Mouse (Mus musculus): ENCODE measurements around the gene Fbxl17. TPM values are rescaled to one million over a fixed set of nuclear protein-coding genes. Genes with fewer than 3 reads are reported as not detected.

Gene Fbxl17
- total and polyA plus RNA-seq, 3 experiments = 19.2 to 28.6 (median 26.4) TPM

DNA sequence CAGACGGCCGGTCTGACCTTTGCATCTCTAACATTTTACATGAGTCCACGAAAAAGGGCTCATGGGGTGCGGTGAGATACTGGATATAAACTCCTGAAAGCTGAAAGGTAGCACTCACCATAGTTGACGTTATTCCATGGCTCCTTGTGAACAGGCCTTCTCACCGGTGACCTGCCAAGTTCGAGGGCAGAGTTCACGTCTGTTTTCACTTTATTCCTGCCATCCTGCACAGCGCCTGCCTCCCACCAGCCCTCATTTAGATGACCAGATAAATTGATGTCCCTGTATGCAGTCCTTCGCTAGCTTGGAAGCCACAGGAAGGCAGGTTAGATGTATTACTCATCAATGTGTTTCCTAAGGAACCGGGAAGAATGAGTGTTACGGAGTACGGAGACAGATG lies 454.5 kb downstream of the Fbxl17 start:
- DNase-seq = no peak

DNA sequence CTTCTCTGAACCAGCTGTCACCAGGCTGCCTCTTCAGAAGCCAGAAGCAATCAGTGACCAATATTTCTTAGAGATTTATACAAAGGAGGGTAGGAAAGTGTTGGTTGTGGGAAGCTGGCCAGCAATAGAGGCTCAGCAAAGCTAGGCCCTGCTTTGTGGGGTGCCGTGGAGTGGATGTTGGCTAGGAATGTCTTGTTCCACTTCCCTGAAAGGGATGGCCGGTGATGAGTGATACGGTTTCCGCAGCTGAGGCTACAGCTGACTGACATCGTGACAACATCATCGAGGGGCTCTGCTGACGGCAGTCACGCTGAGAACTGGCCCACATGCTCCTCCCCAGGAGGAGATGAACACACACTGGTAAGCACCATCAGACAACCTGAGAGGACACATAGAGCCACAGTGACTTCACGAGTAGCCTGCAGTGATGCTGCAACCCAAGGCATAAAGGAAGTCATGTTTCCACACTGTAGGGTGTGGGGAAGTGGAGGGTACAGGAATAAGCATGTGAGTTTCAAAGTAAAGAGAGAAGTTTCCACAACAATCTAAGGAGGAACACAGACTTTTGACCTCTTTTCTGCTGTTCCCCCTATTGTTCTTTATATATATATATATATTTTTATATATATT lies 456.7 kb downstream of the Fbxl17 start:
- no peak for DNase-seq

DNA sequence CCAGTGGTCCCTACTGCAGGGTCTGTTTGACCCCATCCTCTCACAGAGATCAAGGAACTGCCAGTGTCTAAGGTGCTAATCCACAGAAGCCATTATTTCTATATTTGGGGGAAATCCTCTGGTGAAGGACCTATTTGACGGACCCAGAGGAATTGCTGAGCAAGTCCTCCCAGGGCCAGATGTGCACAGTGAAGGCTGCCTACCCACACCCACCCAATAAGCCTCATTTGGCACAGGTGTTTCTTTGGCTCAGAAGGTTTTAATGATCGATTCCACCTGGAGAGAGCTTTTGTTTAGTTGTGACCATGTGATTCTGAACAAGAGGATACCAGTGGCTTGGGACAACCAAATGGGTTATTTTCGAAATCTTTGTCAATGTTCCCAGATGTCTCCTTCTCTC lies 462.3 kb downstream of the Fbxl17 start:
- no peak for DNase-seq

DNA sequence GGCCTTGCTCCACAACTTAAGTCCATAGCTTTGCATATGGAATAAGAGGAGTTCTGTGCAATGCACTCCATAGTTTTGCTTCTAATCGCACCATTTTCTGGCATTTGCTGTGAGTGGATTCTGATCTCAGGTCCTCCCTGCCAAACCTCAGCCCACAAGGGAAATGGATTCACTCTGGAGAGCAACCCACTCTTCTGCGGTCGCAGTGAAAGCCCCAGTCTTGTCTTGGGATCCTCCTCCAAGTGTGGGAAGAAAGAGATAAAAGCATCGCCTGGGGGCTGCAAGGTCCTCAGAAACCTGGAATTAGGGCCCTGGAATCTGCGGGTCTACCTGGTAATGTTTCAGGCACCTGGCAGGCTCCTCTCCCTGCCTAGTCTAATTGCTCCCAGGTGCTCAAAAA lies 466.7 kb downstream of the Fbxl17 start:
- DNase-seq = no peak

DNA sequence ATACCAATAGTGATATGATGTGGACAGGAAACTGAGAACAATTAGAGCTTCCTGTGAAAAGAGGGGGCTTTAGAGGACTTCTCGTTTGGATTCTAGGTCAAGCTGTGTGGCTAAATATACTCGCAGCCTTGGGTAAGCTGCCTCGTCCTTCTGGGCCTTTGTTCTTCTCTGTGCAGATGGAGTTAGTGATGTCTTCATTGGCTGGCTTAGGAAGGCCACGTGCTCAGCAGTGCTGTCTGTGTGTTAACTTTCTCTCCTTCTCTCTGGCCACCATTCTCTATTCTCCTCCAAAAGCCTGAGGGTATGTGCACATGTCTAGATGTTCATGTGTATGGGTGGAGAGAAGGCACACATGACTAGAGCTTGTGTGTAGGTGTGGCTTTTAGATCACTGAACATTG lies 470.7 kb downstream of the Fbxl17 start:
- DNase-seq = no peak

DNA sequence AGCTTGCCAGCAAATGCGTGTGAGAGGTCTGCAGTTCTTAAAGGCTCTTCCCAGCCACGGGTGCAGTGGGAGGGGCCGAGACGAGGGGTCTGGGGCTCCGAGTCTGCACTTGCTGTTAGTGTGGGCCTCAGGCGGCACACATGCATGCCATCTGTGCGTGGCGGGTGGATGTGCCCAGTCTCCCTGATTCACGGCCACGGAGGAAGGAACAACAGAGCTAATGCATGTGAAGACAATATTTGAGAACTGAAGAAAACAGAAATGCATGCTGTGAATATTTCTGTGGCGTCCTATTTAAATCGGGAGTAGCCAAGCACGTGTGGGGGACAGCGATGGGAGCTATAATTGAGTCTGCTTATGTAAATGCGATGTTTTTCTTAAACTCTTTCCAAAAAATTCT lies 474.6 kb downstream of the Fbxl17 start:
- DNase-seq = no peak

DNA sequence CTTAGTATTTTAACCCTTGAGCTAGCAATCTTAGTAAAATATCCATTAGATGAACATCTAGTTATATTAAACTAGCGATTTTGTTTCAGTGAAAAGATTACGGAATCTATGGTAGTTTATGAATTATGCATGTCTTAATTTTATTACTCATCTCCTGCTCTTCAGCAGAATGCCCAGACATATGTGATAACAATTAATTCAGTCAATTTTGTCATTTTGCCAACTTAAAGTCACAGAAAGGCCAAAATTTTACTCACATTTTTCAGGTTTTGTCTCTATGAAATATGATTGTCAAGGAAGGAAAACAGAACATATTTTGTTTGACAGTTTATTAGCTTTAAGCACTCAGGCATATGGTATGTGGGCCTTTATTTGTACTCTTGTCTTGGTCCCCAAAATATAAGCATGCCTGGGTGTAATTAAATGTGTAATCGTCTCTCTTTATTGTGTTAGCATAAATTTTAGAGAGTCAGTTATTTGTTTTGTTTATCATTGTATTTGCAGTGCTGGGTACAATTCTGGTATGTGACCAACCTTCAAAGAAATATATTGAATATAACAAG lies 482.1 kb downstream of the Fbxl17 start:
- DNase-seq = no peak

DNA sequence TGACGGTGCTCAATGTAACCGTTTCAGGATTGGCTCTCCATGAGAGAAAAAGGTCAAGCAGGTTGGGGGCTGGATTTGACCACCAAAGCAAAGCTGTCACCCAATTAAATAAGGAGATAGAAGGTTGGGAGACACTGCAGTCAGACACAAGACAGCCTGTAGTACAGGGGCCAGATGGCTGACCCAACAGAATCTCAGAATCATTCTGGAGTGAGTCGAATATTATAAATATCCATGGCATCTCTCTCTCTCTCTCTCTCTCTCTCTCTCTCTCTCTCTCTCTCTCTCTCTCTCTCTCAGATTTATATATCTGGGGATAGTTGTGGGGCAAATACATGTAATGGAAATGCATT lies 487.3 kb downstream of the Fbxl17 start:
- DNase-seq = no peak

DNA sequence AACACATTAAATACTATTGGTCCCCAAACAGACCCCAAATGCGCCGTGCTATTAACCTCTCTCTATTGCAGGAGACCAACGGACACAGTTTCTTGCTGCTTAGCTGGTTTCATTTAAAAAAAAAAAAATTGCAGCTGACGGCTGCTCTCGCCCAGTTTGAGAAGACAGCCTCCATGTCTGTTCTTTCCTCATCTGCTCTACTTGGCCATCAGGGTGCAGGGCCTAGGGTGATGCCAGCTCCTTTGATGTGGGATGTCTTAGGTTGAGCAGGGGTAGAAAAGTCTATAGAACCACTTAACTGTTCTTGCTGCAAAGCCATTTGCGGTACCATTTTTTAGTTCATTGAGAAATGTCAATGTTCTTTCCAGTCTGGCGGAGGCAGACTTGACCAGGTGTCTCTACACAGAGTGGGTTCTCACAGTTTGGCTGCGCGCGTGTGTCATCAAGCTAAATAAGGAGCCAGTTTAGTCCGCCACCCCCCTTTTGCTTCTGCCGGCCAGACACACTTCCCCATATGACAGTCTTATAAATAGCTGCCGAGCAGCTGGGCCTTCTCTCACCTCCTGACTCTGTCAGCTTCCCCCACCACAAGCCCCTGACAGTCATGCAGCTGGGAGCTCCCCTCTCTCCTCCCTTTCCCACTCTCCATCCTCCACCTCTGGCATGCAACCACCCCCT lies 487.8 kb downstream of the Fbxl17 start:
- no peak for DNase-seq

DNA sequence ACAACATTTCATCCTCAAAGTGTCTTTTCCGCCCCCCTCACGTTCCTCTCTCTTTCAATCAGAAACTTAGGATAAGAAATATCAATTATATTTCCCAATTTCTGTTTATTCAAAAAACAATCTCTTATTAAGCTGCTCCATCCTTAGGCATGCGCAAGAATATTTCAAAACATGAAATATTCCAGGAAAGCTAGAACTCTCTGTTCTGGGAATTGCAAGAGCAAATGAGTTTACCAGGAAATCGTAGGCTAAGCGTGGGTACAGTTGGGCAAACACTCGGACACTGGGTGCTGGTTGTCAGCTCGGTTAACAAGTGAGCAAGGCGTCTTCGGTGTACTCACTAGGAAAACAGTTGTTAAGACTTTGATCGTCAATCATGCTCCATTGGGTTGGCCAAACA lies 489.0 kb downstream of the Fbxl17 start:
- DNase-seq = no peak

DNA sequence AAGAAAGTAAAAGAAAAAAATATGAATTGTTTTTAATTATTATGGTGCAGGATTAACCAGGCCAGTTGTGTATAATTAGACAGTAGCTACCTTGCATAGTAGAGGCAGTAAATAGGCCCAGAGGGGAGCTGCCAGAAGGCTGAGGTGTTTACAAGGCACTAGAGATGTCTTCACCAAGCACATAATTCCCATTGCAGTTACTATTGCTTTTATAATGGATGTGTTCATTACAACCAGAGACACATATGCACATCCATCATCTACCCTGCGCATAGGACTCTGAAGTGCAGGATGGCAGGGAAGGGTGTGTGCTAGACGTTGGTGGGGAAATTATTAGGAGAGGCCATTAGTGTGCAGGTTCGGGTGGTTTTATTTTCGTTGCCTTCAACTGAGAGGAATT lies 491.0 kb downstream of the Fbxl17 start:
- DNase-seq = no peak

DNA sequence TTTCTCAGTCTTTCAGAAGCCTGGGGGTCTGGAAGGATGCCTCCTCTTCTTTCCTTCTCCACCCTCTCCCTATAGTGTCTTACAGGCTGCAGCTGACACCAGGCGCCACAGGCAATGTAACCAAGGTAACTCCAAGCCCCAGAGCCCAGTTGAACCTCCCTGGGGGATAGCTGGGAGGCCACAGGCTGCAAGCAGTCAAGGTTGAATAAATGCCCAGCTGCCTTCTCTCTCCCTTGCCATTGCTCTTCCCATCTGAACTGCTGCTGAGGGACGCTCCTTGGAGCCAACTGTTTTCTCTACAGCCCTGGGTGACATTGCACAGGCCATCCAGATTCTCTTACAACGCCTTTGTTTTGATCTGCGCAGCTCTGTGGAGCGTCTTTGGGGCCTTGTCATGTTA lies 491.5 kb downstream of the Fbxl17 start:
- DNase-seq = no peak

DNA sequence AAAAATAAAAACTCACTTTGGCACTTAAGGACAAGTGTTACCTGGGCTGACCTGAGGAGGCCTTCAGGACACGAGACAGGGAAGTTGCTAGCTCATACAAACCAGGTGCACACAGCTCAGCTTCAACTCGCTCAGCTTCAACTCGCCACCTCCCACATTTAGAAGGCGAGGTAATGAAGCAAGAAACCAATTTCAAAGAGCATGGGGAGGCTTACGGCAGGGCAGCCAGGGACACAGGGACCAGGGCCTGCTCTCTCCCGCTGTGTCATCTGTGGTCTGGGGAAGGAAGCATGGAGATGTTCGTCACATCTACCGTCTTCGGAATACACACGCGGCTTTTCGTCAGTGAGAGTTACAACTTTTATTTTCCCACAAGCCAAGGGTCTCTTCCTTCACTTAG lies 491.9 kb downstream of the Fbxl17 start:
- no peak for DNase-seq

Small RNA genes lying within 50 kb of the gene (microRNA-seq; reads per million reads assigned to microRNA genes)
- gene Gm24813 = 0 reads per million in 2 experiments

Measured in adrenal gland, adult 2 months (tissue).